Mouse (Mus musculus): ENCODE measurements around the gene Isl1. TPM values are rescaled to one million over a fixed set of nuclear protein-coding genes. Genes with fewer than 3 reads are reported as not detected.
A peak's percentile ranks its signal among the peaks of the same experiment; 100 is the strongest.

Gene Isl1
- polyA plus RNA-seq, 1 experiment from 2014 or later, result 20.9 TPM

- H3K27ac ChIP-seq (replicated peaks), result no peak overlapping the region
- peak overlapping the region; percentile 21 for H3K4me2 ChIP-seq (replicated peaks)
- peaks cover 8% of the 10 kb centered on the region; the same call in 1 of the 2 replicates for H3K4me1 ChIP-seq
- H3K4me3 ChIP-seq, result peak overlapping the region; percentile 12; the same call in 1 of the 2 replicates
- ATAC-seq (ENCODE audit: low FRiP score, low read depth), result peak; percentile 50
- H3K9me3 ChIP-seq, result no peaks in the 10 kb centered on the region
- peaks cover 67% of the 10 kb centered on the region for H3K27me3 ChIP-seq
- 2% methylated on average over 27 of the region's 27 CpGs for WGBS
- H3K36me3 ChIP-seq, result no peaks in the 10 kb centered on the region
- H3K9ac ChIP-seq (replicated peaks), result no peak overlapping the region
Observed at GRCm38 (mm10) chr13:116293301-116294150, 16.0 kb downstream of the Isl1 start.

GRCm38 (mm10) chr13:116289655-116290054, 19.8 kb downstream of the Isl1 start:
- 92% methylated on average over 1 of the region's 1 CpGs for WGBS
- ATAC-seq (ENCODE audit: low FRiP score, low read depth), result no peak
- no peaks in the 10 kb centered on the region for H3K9me3 ChIP-seq

GRCm38 (mm10) chr13:116279207-116279772, 30.2 kb downstream of the Isl1 start:
- Histone ChIP-seq H3K9ac (replicated peaks) (no peak overlapping the region), H3K4me2 (replicated peaks) (no peak overlapping the region), H3K36me3 (no peaks in the 10 kb centered on the region), H3K27ac (replicated peaks) (no peak overlapping the region), H3K27me3 (no peaks in the 10 kb centered on the region), H3K9me3 (no peaks in the 10 kb centered on the region), H3K4me1 (0 out of 2 replicates have a peak, but pooled peaks cover 7% of the 10 kb centered on the region), H3K4me3 (no peak overlapping the region)
- 39% methylated on average over 9 of the region's 9 CpGs for WGBS
- ATAC-seq (ENCODE audit: low FRiP score, low read depth), result peak; percentile 75

More at GRCm38 (mm10) chr13:116289655-116290054, 19.8 kb downstream of the Isl1 start:
- Histone ChIP-seq H3K27me3 (peaks cover 38% of the 10 kb centered on the region), H3K4me3 (no peak overlapping the region), H3K36me3 (no peaks in the 10 kb centered on the region), H3K27ac (replicated peaks) (no peak overlapping the region), H3K4me1 (peaks cover 8% of the 10 kb centered on the region; the same call in 1 of the 2 replicates), H3K9ac (replicated peaks) (no peak overlapping the region), H3K4me2 (replicated peaks) (no peak overlapping the region)
